Mouse (Mus musculus) hindbrain, embryonic 10.5 days (tissue): ENCODE measurements around the gene Naglu. TPM values are rescaled to one million over a fixed set of nuclear protein-coding genes. Genes with fewer than 3 reads are reported as not detected.

Source experiments
- DNase-seq: peaks from one replicate; pipeline ENCODE4 v3.0.0-alpha.2; 2017; ENCODE audit warnings: low spot score
- H3K27ac ChIP-seq: fragments of 300-500 bp; sonication (generic); 2 replicates; pipeline ENCODE4 v1.5.1; 2016; ENCODE audit warnings: mild to moderate bottlenecking, moderate library complexity
- H3K27me3 ChIP-seq: fragments of 300-500 bp; sonication (generic); 2 replicates; pipeline ENCODE4 v1.6.1; 2016; ENCODE audit warnings: mild to moderate bottlenecking; ENCODE audit not compliant: poor library complexity, insufficient read depth, severe bottlenecking
- H3K36me3 ChIP-seq: fragments of 300-500 bp; sonication (generic); 2 replicates; pipeline ENCODE4 v1.6.1; 2016; ENCODE audit warnings: mild to moderate bottlenecking, moderate library complexity
- H3K4me1 ChIP-seq: fragments of 300-500 bp; sonication (generic); replicated peaks from 2 replicates; pipeline ENCODE4 v1.6.1; 2016; ENCODE audit warnings: mild to moderate bottlenecking
- H3K4me3 ChIP-seq: fragments of 300-500 bp; sonication (generic); 2 replicates; pipeline ENCODE4 v1.5.1; 2016; ENCODE audit warnings: mild to moderate bottlenecking, moderate library complexity
- H3K9me3 ChIP-seq: fragments of 300-500 bp; sonication (generic); 2 replicates; pipeline ENCODE4 v1.6.1; 2016; ENCODE audit warnings: mild to moderate bottlenecking, moderate library complexity
- WGBS: fragments of 180-500 bp; shearing (Covaris S2); methylation state at CpG from one replicate; pipeline ENCODE4 v1.1.7; 2016; 5-methylcytosine and 5-hydroxymethylcytosine counted together
- polyA plus RNA-seq: library from polyadenylated mRNA; unstranded; fragments of >200 nt; fragmentation: Nextera tagmentation; extraction: Ambion mirVana; gene quantifications from 2 replicates; pipeline ENCODE4 v1.2.1, GENCODE M21; 2016

The Naglu gene
- polyA plus RNA-seq, 1 experiment from 2014 or later: 12.9 TPM

DNA sequence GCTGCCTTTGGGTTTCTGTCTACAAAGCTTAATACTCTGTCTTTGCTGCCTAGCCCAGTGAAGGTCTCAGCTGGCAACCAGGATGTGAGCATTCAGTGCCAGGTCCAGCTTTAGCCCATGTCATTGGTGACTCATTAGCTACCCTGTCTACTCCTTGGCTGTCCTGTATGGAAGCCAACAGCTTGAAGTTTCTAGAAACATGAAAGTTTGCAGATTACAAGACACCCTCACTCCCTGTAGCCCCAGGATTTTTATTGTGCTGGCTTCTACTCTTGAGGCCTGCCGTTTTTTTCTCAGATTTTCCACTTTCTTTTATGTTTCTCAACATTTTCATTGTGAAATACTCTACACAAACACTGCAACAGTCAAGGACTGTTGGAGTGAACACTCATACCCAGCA is 20.1 kb downstream of the Naglu start:
- H3K9me3 ChIP-seq: no peaks in the 10 kb centered on the region
- peaks cover 76% of the 10 kb centered on the region for H3K36me3 ChIP-seq
- H3K4me3 ChIP-seq: no peak overlapping the region
- H3K4me1 ChIP-seq: peaks cover 48% of the 10 kb centered on the region
- H3K27me3 ChIP-seq: no peaks in the 10 kb centered on the region
- no peak overlapping the region for H3K27ac ChIP-seq
- WGBS: 93% methylated on average over 1 of the region's 1 CpGs
- DNase-seq: no peak

DNA sequence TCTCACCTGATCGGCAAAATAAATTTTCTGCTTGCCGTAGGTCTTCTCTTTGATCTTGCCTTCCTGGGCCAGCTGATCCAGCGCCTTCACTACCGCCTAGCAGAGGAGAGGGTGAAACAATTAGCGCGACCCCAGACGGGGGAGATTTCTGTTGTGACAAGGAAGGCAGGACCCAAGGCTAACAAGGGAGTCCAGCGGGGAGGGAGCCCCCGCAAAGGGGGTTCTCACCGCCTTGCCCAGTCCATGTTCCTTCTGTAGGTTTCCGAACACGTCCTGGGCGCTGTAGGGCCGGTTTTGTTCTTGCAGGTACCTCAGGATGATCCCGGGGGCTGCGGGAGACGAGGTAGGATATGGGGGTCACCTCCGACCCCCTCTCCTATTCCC is 25.1 kb downstream of the Naglu start:
- Histone ChIP-seq H3K27ac (peak overlapping the region; percentile 85), H3K36me3 (peaks cover 81% of the 10 kb centered on the region), H3K4me1 (peaks cover 27% of the 10 kb centered on the region), H3K4me3 (peak overlapping the region; percentile 66), H3K9me3 (no peaks in the 10 kb centered on the region), H3K27me3 (no peaks in the 10 kb centered on the region)
- DNase-seq: no peak
- under 1% methylated on average over 18 of the region's 18 CpGs for whole genome bisulfite sequencing

DNA sequence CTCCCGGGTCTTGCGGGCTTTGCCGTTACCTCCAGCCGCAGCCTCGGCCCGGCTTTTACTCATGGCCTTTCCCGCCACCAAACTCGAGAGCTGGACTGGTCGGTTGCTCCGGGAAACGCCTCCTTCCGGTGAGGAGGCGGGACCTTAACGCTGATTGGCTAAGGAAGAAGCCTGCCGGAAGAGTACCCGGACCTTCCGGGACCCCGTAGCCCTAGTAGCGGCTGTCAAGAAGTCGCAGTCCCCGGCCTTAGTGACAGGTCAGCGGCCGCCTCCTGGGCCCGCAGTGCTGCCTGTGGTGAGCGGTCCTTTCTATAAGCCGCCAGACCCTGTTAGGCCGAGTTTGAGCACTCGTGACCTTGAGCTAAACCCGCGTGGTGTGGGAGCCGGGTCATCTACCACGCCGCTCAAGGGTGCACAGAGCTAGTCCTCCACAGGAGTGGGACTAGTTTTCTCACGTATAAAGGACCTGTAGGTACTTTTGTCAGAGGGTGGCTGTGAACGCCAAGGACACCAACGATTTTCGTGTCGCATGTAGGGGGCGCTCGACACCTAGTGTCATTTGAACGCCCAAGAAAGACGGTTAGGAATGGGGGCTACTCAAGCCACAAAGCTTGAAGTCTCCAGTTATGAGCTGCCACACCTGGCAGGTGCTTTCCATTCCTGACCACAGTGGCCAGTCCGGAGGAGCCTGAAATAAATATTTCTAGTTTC is 25.7 kb downstream of the Naglu start, which contains the start of gene Psmc3ip:
TSS of gene Psmc3ip (minus strand) at position 123 of the 711 bp plus-strand sequence.
- Histone ChIP-seq H3K9me3 (no peaks in the 10 kb centered on the region), H3K4me1 (peaks cover 27% of the 10 kb centered on the region), H3K27ac (peak within 1 kb of the TSS; percentile 85), H3K4me3 (peak within 1 kb of the TSS; percentile 66), H3K27me3 (no peaks in the 10 kb centered on the region), H3K36me3 (peaks cover 81% of the 10 kb centered on the region)
- under 1% methylated on average over 43 of the region's 43 CpGs for WGBS
- DNase-seq: peak; percentile 97

DNA sequence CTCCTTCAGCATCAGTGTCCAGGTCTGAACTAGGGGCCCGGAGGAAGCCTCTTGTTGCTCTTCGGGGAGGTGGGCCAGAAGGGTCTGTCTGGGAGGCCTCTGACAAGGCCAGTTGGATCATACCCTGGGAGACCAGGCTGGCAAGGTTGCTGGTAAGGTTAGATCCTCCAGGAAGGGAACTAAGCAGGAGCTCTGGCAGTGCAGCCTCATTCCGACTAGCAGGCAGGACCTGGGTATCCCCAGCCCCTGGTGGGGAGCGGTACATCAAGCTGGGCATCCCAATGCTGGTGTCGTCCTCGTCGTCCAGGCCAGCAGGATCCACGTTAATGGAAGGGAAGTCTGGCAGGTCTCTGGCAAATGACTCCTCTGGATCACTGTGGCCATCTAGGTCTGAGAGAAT is 28.4 kb downstream of the Naglu start:
- Histone ChIP-seq H3K4me1 (peaks cover 27% of the 10 kb centered on the region), H3K9me3 (no peaks in the 10 kb centered on the region), H3K4me3 (no peak overlapping the region), H3K27ac (no peak overlapping the region), H3K27me3 (no peaks in the 10 kb centered on the region), H3K36me3 (peaks cover 81% of the 10 kb centered on the region)
- no peak for DNase-seq
- WGBS: 93% methylated on average over 8 of the region's 8 CpGs

DNA sequence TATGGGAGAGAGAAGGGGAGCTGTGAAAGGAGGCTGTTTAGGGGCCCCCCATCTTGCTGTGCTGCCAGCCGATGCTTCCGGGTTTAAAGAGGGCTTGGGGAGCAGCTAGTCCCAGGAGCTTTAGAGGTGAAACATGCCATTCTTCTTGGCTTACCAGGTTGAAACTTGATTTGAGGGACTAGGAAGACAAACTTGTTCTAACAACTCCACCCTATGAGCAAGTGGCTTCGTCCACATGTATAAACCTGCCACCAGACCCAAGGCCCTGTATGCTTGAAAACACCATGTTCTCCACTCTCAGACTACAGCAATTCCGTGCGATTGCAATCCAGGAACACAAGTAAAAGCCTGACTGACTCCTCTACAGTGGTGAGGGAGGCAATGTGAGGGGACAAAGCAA is 33.2 kb downstream of the Naglu start:
- Histone ChIP-seq H3K9me3 (no peaks in the 10 kb centered on the region), H3K27me3 (no peaks in the 10 kb centered on the region), H3K4me3 (no peak overlapping the region), H3K4me1 (no peaks in the 10 kb centered on the region), H3K36me3 (peaks cover 83% of the 10 kb centered on the region), H3K27ac (no peak overlapping the region)
- no peak for DNase-seq
- WGBS: 93% methylated on average over 5 of the region's 5 CpGs

DNA sequence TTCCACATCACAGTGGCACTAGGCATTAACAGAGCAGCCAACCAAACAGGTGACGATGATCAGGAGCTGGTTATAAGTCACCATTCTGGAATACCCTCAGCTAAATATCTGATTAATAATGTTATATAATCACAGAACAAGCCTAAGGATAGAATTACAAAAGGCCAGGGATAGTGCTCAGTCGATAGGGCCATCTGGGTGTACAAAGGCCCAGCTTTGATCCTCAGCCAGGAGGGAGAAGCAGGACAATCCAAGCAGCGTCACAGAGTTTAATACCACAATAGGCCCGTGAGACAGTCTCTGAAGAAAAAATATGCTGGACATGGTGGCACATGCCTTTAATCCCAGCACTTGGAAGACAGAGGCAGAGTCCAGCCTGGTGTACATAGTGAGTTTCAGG is 39.5 kb downstream of the Naglu start:
- Histone ChIP-seq H3K4me1 (no peaks in the 10 kb centered on the region), H3K36me3 (peaks cover 40% of the 10 kb centered on the region), H3K9me3 (0 out of 2 replicates have a peak, but pooled peaks cover 3% of the 10 kb centered on the region), H3K27me3 (no peaks in the 10 kb centered on the region), H3K4me3 (no peak overlapping the region), H3K27ac (no peak overlapping the region)
- DNase-seq: no peak
- 82% methylated on average over 4 of the region's 4 CpGs for WGBS

DNA sequence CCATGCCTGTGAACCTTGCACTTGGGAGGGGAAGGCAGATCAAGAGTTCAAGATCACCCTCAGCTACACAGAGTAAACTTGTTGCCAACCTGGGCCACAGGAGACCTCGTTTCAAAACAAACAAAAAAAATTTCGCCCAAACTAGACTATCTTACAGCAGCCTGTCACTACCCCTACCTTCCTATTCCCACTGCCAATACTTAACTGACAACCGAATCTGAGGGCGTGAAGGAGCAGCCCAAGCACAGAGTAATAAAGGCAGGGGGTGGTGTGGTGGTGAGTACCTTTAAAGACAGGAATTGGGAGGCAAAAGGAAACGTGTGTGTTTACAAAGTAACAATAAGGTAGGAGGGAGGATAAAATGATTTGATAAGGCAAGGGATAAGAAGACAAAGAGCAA is 40.9 kb downstream of the Naglu start:
- Histone ChIP-seq H3K9me3 (0 out of 2 replicates have a peak, but pooled peaks cover 3% of the 10 kb centered on the region), H3K4me1 (peaks cover 6% of the 10 kb centered on the region), H3K27ac (no peak overlapping the region), H3K27me3 (no peaks in the 10 kb centered on the region), H3K4me3 (no peak overlapping the region), H3K36me3 (peaks cover 32% of the 10 kb centered on the region)
- 73% methylated on average over 5 of the region's 5 CpGs for WGBS
- no peak for DNase-seq

DNA sequence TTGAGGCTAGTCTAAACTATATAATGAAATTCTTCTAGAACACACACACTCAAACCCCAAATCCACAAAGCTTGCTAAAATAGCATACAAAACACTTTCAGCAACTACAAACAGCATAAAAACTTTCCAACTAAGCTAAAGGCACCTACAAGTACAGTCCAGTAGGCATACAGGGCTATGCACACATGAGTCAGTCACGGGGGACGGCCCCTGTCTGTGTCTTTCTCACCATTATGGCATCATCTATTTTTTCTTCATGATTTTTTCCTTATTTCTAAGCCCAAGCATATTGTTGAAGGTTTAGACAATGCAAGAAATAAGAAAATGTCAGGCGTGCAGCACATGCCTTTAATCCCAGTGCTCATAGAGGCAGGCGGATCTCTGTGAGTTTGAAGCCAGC is 41.4 kb downstream of the Naglu start:
- H3K4me1 ChIP-seq: peaks cover 11% of the 10 kb centered on the region
- DNase-seq: no peak
- WGBS: 88% methylated on average over 4 of the region's 4 CpGs
- H3K4me3 ChIP-seq: no peak overlapping the region
- H3K9me3 ChIP-seq: 0 out of 2 replicates have a peak, but pooled peaks cover 3% of the 10 kb centered on the region
- H3K36me3 ChIP-seq: peaks cover 33% of the 10 kb centered on the region
- H3K27ac ChIP-seq: no peak overlapping the region
- H3K27me3 ChIP-seq: no peaks in the 10 kb centered on the region

DNA sequence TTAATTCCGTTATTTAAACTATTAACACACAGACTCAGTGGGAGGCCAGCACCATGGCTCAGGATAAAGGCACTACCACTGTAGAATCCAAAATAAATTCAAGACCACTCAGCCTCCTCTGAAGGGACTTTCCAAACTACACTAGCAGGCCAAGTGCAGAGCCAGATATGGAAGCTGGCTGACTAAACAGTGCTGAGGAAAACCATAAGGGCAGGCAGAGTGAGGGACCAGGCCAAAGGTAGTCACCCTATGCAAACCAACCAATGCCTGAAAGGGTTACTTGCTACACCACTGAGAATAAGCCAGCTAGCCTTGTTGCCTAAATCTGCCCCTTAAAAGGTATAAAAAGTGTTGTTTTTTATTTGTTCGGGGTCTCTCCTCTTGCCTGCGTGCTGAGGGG is 42.4 kb downstream of the Naglu start:
- no peak for DNase-seq
- Histone ChIP-seq H3K9me3 (0 out of 2 replicates have a peak, but pooled peaks cover 3% of the 10 kb centered on the region), H3K4me1 (peaks cover 11% of the 10 kb centered on the region), H3K27ac (no peak overlapping the region), H3K36me3 (peaks cover 40% of the 10 kb centered on the region), H3K27me3 (no peaks in the 10 kb centered on the region), H3K4me3 (no peak overlapping the region)
- 89% methylated on average over 3 of the region's 3 CpGs for WGBS

DNA sequence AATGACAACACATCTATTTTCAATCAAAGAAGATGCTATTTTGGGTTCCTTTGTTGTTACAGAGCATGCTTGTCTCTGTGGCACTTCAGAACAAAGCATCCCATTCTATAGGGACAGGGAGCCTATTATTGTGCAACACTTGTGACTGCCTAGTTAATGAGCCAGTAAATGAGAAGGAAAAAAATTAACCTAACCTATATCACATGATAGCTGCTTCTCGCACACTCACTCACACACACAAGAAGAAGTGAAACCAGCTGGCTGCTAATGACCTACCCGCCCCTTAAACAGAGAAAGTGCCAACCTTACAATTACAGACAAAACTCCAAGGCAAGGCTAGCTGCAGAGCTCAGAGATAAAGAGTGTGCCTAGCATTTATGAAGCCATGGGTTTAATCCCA is 45.8 kb downstream of the Naglu start:
- H3K4me3 ChIP-seq: no peak overlapping the region
- 72% methylated on average over 2 of the region's 2 CpGs for WGBS
- H3K27me3 ChIP-seq: no peaks in the 10 kb centered on the region
- H3K4me1 ChIP-seq: peaks cover 34% of the 10 kb centered on the region
- H3K36me3 ChIP-seq: peaks cover 35% of the 10 kb centered on the region
- no peak for DNase-seq
- peak overlapping the region; percentile 53; the same call in 1 of the 2 replicates for H3K27ac ChIP-seq
- 0 out of 2 replicates have a peak, but pooled peaks cover 3% of the 10 kb centered on the region for H3K9me3 ChIP-seq

DNA sequence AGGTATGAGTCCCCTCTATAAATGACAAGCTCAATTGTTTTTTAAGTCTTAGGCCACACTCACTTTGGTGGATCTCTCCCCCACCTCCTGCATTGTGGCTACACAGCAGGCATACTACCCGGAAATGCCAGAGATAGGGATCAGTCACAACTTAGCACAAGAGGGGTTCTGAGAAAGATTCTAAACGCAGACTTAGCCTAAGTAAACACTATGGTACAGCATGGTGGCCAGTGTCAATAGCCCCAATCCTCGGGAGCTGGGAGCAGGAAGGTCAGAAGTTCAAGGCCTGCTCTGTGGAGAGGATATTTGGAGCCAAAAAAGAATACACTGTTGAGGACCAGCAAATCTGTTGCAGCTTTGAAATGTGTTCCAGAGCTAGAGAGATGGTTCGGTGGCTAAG is 48.3 kb downstream of the Naglu start:
- peaks cover 44% of the 10 kb centered on the region for H3K4me1 ChIP-seq
- H3K36me3 ChIP-seq: peaks cover 47% of the 10 kb centered on the region
- 0 out of 2 replicates have a peak overlapping the region, but pooled peaks have one; percentile 95 for H3K27ac ChIP-seq
- no peaks in the 10 kb centered on the region for H3K27me3 ChIP-seq
- peak overlapping the region; percentile 95 for H3K4me3 ChIP-seq
- no peak for DNase-seq
- H3K9me3 ChIP-seq: 0 out of 2 replicates have a peak, but pooled peaks cover 3% of the 10 kb centered on the region
- 48% methylated on average over 4 of the region's 4 CpGs for WGBS

DNA sequence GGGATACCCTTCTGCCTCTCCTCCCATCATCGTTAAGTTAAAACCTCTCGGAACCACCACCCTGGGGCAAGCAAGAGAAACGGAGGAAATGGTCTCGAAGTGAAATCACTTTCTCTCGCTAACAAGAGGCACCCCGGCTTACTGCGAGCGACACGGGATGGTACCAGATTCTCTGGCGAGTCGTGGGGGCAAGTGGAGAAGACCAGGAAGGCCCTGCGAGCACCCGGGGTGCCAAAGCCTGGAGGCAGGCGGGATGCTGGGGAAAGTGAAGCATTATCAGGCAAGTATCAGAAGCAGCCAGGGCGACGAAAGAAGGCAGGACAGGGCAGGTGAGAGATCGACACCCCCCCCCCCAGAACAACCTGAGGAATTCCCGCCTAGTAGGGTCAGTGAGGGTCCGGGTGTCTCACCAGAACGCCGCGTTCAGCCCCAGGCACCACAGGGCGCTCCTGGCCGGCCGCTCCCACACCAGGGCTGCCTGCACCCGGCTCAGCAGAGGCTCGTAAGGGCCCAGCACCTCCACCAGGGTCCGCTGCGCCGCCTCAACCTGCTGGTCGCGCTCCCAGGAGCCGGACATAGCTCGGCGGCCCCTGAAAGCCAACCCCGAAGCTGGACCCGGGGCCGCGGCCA is 49.4 kb downstream of the Naglu start:
- H3K27me3 ChIP-seq: no peaks in the 10 kb centered on the region
- DNase-seq: no peak
- H3K27ac ChIP-seq: peak overlapping the region; percentile 95
- H3K4me3 ChIP-seq: peak overlapping the region; percentile 95
- WGBS: under 1% methylated on average over 39 of the region's 39 CpGs
- peaks cover 47% of the 10 kb centered on the region for H3K36me3 ChIP-seq
- peaks cover 44% of the 10 kb centered on the region for H3K4me1 ChIP-seq
- no peaks in the 10 kb centered on the region for H3K9me3 ChIP-seq
